Comparison of ENCODE assay signal across 8 mouse cellular contexts in the genomic region with DNA sequence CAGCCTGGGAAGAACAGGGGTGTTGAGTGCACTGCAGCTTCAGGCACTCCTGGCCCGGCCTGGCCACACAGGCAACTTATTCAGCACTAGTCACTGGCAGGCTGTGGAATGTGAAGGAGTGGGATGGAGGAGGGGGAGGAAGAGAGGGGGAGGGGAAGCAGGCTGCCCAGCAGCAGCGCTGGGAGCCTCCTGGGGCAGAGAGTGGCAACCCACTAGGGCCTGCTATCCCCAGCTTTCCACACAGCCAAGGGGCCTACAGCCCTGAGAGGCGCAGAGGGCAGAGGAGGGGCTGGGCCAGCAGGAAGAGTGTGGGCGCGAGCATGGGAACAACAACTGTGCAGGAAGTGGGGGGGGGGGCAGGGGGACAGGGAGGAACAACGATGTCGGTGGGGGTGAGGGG. TPM values are rescaled to one million over a fixed set of nuclear protein-coding genes. Genes with fewer than 3 reads are reported as not detected.
A peak's percentile ranks its signal among the peaks of the same experiment; 100 is the strongest.
DNase-seq lines count a peak whose midpoint lies in the region; ATAC-seq and TF ChIP-seq lines count a peak whose summit lies in the region.

No protein-coding gene starts in this region.

- peak; percentile 39; the same call in 1 of the 2 replicates for ATAC-seq in embryonic facial prominence, embryonic 13.5 days (ENCODE audit: insufficient number of reproducible peaks, insufficient read depth, low FRiP score, low TSS enrichment, low read depth)
- ATAC-seq in hindbrain, postnatal 0 days, result peak; percentile 19; the same call in 1 of the 2 replicates
- ATAC-seq in lung, postnatal 0 days, result peak; percentile 80
- ATAC-seq in monocyte, adult 5-6 weeks (replicated peaks; ENCODE audit: insufficient number of reproducible peaks, low FRiP score, low TSS enrichment, poor library complexity, severe bottlenecking), result no peak

- peak overlapping the region; percentile 85 for H3K27ac ChIP-seq in embryonic facial prominence, embryonic 13.5 days
- no peak overlapping the region; the same call in 1 of the 2 replicates for H3K27ac ChIP-seq in hindbrain, postnatal 0 days
- peak overlapping the region; percentile 60 for H3K27ac ChIP-seq in lung, postnatal 0 days (ENCODE audit: low read length)

- H3K9me3 ChIP-seq in embryonic facial prominence, embryonic 13.5 days, result no peaks in the 10 kb centered on the region
- H3K9me3 ChIP-seq in hindbrain, postnatal 0 days (ENCODE audit: low read length), result no peaks in the 10 kb centered on the region
- no peaks in the 10 kb centered on the region for H3K9me3 ChIP-seq in lung, postnatal 0 days (ENCODE audit: low read length)

- H3K4me1 ChIP-seq in embryonic facial prominence, embryonic 13.5 days, result peaks cover 45% of the 10 kb centered on the region
- peaks cover 14% of the 10 kb centered on the region for H3K4me1 ChIP-seq in hindbrain, postnatal 0 days (ENCODE audit: insufficient read depth, low read length)
- H3K4me1 ChIP-seq in lung, postnatal 0 days (ENCODE audit: insufficient read depth, low read depth, low read length), result peaks cover 18% of the 10 kb centered on the region

- WGBS in embryonic facial prominence, embryonic 13.5 days, result 4% methylated on average over 7 of the region's 7 CpGs
- WGBS in hindbrain, postnatal 0 days, result 6% methylated on average over 5 of the region's 7 CpGs
- 11% methylated on average over 7 of the region's 7 CpGs for WGBS in lung, postnatal 0 days

- no peak for TF ChIP-seq EP300 in lung, postnatal 0 days (IDR thresholded peaks at IDR 0.05)

- H3K4me3 ChIP-seq in embryonic facial prominence, embryonic 13.5 days, result peak overlapping the region; percentile 14; the same call in 1 of the 2 replicates
- no peak overlapping the region for H3K4me3 ChIP-seq in hindbrain, postnatal 0 days (ENCODE audit: low read length)
- no peak overlapping the region for H3K4me3 ChIP-seq in lung, postnatal 0 days (ENCODE audit: low read depth, low read length)

- DNase-seq in adrenal gland, adult (ENCODE audit: inconsistent age in 2 of 2, low spot score in 1 of 2), result peak; percentile 27 to 38
- DNase-seq in adrenal gland, adult 2 months, result no peak
- peak; percentile 22 for DNase-seq in hindbrain, postnatal 0 days (ENCODE audit: low spot score)
- peak; percentile 87 for DNase-seq in lung, postnatal 0 days (ENCODE audit: low spot score)
- DNase-seq in thymus, adult 18-20 months, result peak; percentile 69 to 76
- no peak for DNase-seq in left cerebral cortex, adult 9 months (ENCODE audit: low spot score in 2 of 2)

- H3K27me3 ChIP-seq in embryonic facial prominence, embryonic 13.5 days, result no peaks in the 10 kb centered on the region
- no peaks in the 10 kb centered on the region for H3K27me3 ChIP-seq in hindbrain, postnatal 0 days (ENCODE audit: insufficient read depth, low read length)
- no peaks in the 10 kb centered on the region for H3K27me3 ChIP-seq in lung, postnatal 0 days (replicated peaks; ENCODE audit: insufficient read depth, low read length)

- TF ChIP-seq CTCF in hindbrain, postnatal 0 days (IDR thresholded peaks at IDR 0.05; ENCODE audit: low read depth), result no peak
- no peak for TF ChIP-seq CTCF in lung, postnatal 0 days (IDR thresholded peaks at IDR 0.05)

- peak overlapping the region; percentile 60 for H3K9ac ChIP-seq in embryonic facial prominence, embryonic 13.5 days
- H3K9ac ChIP-seq in hindbrain, postnatal 0 days (replicated peaks; ENCODE audit: low read length), result no peak overlapping the region
- no peak overlapping the region for H3K9ac ChIP-seq in lung, postnatal 0 days (replicated peaks; ENCODE audit: low read depth)

- H3K4me2 ChIP-seq in embryonic facial prominence, embryonic 13.5 days, result peak overlapping the region; percentile 41
- H3K4me2 ChIP-seq in hindbrain, postnatal 0 days (ENCODE audit: low read depth, low read length), result no peak overlapping the region
- H3K4me2 ChIP-seq in lung, postnatal 0 days (replicated peaks; ENCODE audit: low read depth, low read length), result peak overlapping the region; percentile 36

- peaks cover 53% of the 10 kb centered on the region for H3K36me3 ChIP-seq in embryonic facial prominence, embryonic 13.5 days
- H3K36me3 ChIP-seq in hindbrain, postnatal 0 days (ENCODE audit: insufficient read depth, low read length), result peaks cover 8% of the 10 kb centered on the region; the same call in 1 of the 2 replicates
- peaks cover 21% of the 10 kb centered on the region; the same call in 1 of the 2 replicates for H3K36me3 ChIP-seq in lung, postnatal 0 days (ENCODE audit: insufficient read depth, low read length)

RNA-seq across cellular contexts. Expression of a gene that starts 3.8 kb away (rescaled TPM):
- total RNA-seq in adrenal gland, adult 2 months (2021), result 10 to 100 TPM; 41.2 to 51.4 TPM
- 27.8 and 36.4 TPM in 2 replicates for polyA plus RNA-seq in adrenal gland, adult 2 months (2012; rRNA removed)
- polyA plus RNA-seq in embryonic facial prominence, embryonic 13.5 days (2015; fragmentation: Nextera tagmentation; extraction: Ambion mirVana), result 30.6 and 34.0 TPM in 2 replicates
- 19.8 and 43.2 TPM in 2 replicates for total RNA-seq in hindbrain, postnatal 0 days (2014; rRNA removed)
- polyA plus RNA-seq in hindbrain, postnatal 0 days (2015; fragmentation: Nextera tagmentation; extraction: Ambion mirVana), result 12.5 and 13.7 TPM in 2 replicates
- 33.9 and 35.1 TPM in 2 replicates for polyA plus RNA-seq in lung, postnatal 0 days (2015; fragmentation: Nextera tagmentation; extraction: Ambion mirVana)
- total RNA-seq in monocyte, adult 5-6 weeks (2017), result 32.8 to 50.6 TPM (median 34.5 TPM) in 3 replicates

RNA-seq across cellular contexts. Expression of a gene that starts 6.3 kb away (rescaled TPM):
- 10 to 100 TPM; 15.5 to 36.2 TPM for total RNA-seq in adrenal gland, adult 2 months (2021)
- 42.4 and 44.6 TPM in 2 replicates for polyA plus RNA-seq in adrenal gland, adult 2 months (2012; rRNA removed)
- 3.1 and 4.5 TPM in 2 replicates for polyA plus RNA-seq in embryonic facial prominence, embryonic 13.5 days (2015; fragmentation: Nextera tagmentation; extraction: Ambion mirVana)
- 2.1 and 6.0 TPM in 2 replicates for total RNA-seq in hindbrain, postnatal 0 days (2014; rRNA removed)
- 1.8 and 2.8 TPM in 2 replicates for polyA plus RNA-seq in hindbrain, postnatal 0 days (2015; fragmentation: Nextera tagmentation; extraction: Ambion mirVana)
- 8.4 and 10.2 TPM in 2 replicates for polyA plus RNA-seq in lung, postnatal 0 days (2015; fragmentation: Nextera tagmentation; extraction: Ambion mirVana)
- total RNA-seq in monocyte, adult 5-6 weeks (2017), result 64.4 to 73.5 TPM (median 69.7 TPM) in 3 replicates

RNA-seq across cellular contexts. Expression of a gene that starts 22.7 kb away (rescaled TPM):
- total RNA-seq in adrenal gland, adult 2 months (2021), result 1 to 10 TPM; 1.0 to 1.1 TPM
- polyA plus RNA-seq in adrenal gland, adult 2 months (2012; rRNA removed), result 0.48 and 0.53 TPM in 2 replicates
- 3.8 and 4.7 TPM in 2 replicates for polyA plus RNA-seq in embryonic facial prominence, embryonic 13.5 days (2015; fragmentation: Nextera tagmentation; extraction: Ambion mirVana)
- total RNA-seq in hindbrain, postnatal 0 days (2014; rRNA removed), result 7.5 and 10.1 TPM in 2 replicates
- 7.1 and 7.5 TPM in 2 replicates for polyA plus RNA-seq in hindbrain, postnatal 0 days (2015; fragmentation: Nextera tagmentation; extraction: Ambion mirVana)
- polyA plus RNA-seq in lung, postnatal 0 days (2015; fragmentation: Nextera tagmentation; extraction: Ambion mirVana), result 1.3 and 1.5 TPM in 2 replicates
- total RNA-seq in monocyte, adult 5-6 weeks (2017), result 0.64 to 0.97 TPM (median 0.95 TPM) in 3 replicates

RNA-seq across cellular contexts. Expression of a gene that starts 41.5 kb away (rescaled TPM):
- 100 to 1,000 TPM in 1 of 2 experiments, 10 to 100 TPM in 1; 90.6 to 125 TPM for total RNA-seq in adrenal gland, adult 2 months (2021)
- polyA plus RNA-seq in adrenal gland, adult 2 months (2012; rRNA removed), result 51.7 and 56.3 TPM in 2 replicates
- polyA plus RNA-seq in embryonic facial prominence, embryonic 13.5 days (2015; fragmentation: Nextera tagmentation; extraction: Ambion mirVana), result 164 and 179 TPM in 2 replicates
- total RNA-seq in hindbrain, postnatal 0 days (2014; rRNA removed), result 61.7 and 77.4 TPM in 2 replicates
- polyA plus RNA-seq in hindbrain, postnatal 0 days (2015; fragmentation: Nextera tagmentation; extraction: Ambion mirVana), result 69.5 and 70.2 TPM in 2 replicates
- polyA plus RNA-seq in lung, postnatal 0 days (2015; fragmentation: Nextera tagmentation; extraction: Ambion mirVana), result 77.7 and 78.0 TPM in 2 replicates
- 50.3 to 76.6 TPM (median 76.0 TPM) in 3 replicates for total RNA-seq in monocyte, adult 5-6 weeks (2017)

RNA-seq across cellular contexts. Expression of a gene that starts 53.3 kb away (rescaled TPM):
- 1 to 10 TPM; 5.5 to 8.0 TPM for total RNA-seq in adrenal gland, adult 2 months (2021)
- 5.6 and 5.9 TPM in 2 replicates for polyA plus RNA-seq in adrenal gland, adult 2 months (2012; rRNA removed)
- 4.7 TPM in 2 replicates for polyA plus RNA-seq in embryonic facial prominence, embryonic 13.5 days (2015; fragmentation: Nextera tagmentation; extraction: Ambion mirVana)
- 22.0 and 28.0 TPM in 2 replicates for total RNA-seq in hindbrain, postnatal 0 days (2014; rRNA removed)
- 17.4 and 18.0 TPM in 2 replicates for polyA plus RNA-seq in hindbrain, postnatal 0 days (2015; fragmentation: Nextera tagmentation; extraction: Ambion mirVana)
- 21.3 and 23.2 TPM in 2 replicates for polyA plus RNA-seq in lung, postnatal 0 days (2015; fragmentation: Nextera tagmentation; extraction: Ambion mirVana)
- 14.7 to 32.1 TPM (median 27.0 TPM) in 3 replicates for total RNA-seq in monocyte, adult 5-6 weeks (2017)

Comparison
In these comparisons a context has a peak if more than half of its experiments do, and no peak if none do; other contexts are left out.
1. DNase-seq: peak in adrenal gland, adult (2 of 2), hindbrain, postnatal 0 days (single experiment), lung, postnatal 0 days (single experiment) and thymus, adult 18-20 months (2 of 2); none in adrenal gland, adult 2 months (single experiment) and left cerebral cortex, adult 9 months (0 of 2).